Mouse (Mus musculus): ENCODE measurements around the gene Il19.

The Il19 gene

GRCm38 (mm10) chr1:130940065-130940687 is at the start of gene Il19:
Gene Il19, minus strand, starts transcription at chr1:130940115.
- DNase-seq (ENCODE audit: low spot score): no peak

GRCm38 (mm10) chr1:130989331-130989730 is 49.4 kb upstream of the Il19 start:
- DNase-seq (ENCODE audit: low spot score): no peak

DNA sequence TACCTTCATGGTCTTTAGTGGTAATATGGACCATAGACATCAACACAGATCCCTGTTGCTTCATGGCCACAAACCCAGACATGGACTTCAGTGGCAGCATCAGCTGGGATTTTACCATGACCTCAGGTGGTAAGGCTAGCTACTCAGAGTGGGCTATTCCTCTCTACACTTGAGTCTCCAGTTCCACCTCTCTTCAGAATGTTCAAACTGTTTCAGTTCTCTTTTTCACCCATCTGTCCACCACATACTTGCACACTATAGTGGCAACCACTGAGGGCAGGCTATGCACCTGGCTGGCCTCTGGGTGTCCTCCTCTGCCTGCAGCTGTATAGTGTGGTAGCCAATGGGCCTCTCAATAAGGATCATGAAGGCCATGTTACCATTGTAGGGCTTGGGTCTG is 47.5 kb upstream of the Il19 start:
- no peak for DNase-seq (ENCODE audit: low spot score)

DNA sequence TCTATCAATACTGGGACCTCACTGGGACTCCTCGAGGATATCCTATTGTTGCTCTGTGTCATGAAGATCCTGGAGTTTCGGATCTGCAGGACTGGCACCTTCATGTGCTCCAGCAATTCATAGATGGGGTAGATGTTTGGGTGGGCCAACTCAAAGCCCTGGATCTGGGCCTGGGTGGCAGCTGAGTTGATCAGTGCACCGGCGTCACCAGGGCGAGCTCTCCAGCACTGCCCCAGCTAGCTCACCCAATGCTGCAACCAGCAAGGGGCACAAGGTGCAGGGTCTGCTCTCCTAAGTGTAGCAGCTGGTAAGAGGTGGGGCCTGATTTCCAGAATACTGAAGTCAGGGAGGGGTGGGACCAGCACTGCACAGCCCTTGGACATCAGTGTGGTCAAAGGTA is 47.1 kb upstream of the Il19 start:
- no peak for DNase-seq (ENCODE audit: low spot score)

DNA sequence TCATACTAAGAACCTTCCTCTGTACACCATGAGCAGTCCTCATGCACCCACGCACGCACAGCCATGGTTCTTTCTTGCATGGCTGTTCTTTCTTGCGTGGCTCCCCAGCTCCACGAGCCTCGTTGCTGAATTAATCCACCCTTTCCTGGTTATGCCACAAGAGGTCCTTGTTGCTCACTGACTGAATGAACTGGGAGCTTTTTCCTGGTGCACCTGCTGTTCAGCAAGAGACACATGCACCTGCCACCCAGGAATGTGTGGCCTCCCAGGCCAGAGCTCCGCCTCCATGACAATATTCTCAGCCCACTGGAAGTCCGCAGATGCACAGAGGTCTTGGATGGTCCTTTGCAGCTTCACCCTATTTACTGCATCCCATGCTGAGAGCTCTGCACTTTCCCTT is 44.5 kb upstream of the Il19 start:
- DNase-seq (ENCODE audit: low spot score): no peak

DNA sequence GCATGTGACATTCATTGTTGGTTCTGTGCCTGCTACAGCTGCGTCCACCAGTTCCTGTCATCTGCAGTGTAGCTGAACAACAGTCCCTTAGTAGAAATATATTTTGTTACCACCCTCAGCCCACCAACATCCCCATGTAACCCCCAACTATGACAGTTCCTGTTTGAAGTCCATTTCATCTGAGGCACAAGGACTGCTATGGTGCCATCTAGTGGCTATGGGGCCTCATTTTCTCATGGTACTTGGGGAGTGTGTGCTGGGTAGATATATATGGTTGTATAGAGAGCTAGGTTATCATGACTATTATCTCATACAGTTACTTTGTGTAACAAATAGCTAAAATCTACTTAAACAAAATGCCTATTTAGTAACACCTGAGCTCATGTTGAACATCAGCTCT is 39.5 kb upstream of the Il19 start:
- peak; percentile 56 for DNase-seq (ENCODE audit: low spot score)

- no peak for DNase-seq (ENCODE audit: low spot score)
Observed at GRCm38 (mm10) chr1:130963891-130964290, 24.0 kb upstream of the Il19 start.

- no peak for DNase-seq (ENCODE audit: low spot score)
Observed at GRCm38 (mm10) chr1:130946920-130947319, 7.0 kb upstream of the Il19 start.

GRCm38 (mm10) chr1:130941801-130942200 is 1.9 kb upstream of the Il19 start:
- no peak for DNase-seq (ENCODE audit: low spot score)

GRCm38 (mm10) chr1:130938192-130938591 is 1.7 kb downstream of the Il19 start:
- DNase-seq (ENCODE audit: low spot score): no peak

- DNase-seq (ENCODE audit: low spot score): no peak
Observed at GRCm38 (mm10) chr1:130937170-130937569, 2.7 kb downstream of the Il19 start.

DNA sequence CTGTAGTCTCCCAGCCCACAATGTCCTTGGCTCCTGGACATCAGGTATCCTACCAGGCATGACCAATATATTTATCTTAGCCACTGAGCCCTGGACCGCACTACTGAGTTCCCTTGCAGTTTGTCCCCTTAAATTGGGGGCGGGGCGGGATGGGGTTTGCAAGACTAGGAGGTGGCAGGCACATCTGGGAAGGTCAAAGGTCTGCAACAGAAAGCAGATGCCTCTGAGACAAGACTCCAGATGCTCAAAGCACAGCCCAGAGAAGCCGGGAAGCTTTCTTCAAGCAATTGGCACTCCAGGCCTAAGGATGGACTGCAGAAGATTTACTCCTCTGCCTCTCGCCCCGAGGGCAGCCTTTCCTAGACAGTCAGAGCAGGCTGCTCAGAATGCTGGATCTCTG is 3.6 kb downstream of the Il19 start:
- DNase-seq (ENCODE audit: low spot score): no peak

- DNase-seq (ENCODE audit: low spot score): no peak
Observed at GRCm38 (mm10) chr1:130926484-130926883, 13.4 kb downstream of the Il19 start.

DNA sequence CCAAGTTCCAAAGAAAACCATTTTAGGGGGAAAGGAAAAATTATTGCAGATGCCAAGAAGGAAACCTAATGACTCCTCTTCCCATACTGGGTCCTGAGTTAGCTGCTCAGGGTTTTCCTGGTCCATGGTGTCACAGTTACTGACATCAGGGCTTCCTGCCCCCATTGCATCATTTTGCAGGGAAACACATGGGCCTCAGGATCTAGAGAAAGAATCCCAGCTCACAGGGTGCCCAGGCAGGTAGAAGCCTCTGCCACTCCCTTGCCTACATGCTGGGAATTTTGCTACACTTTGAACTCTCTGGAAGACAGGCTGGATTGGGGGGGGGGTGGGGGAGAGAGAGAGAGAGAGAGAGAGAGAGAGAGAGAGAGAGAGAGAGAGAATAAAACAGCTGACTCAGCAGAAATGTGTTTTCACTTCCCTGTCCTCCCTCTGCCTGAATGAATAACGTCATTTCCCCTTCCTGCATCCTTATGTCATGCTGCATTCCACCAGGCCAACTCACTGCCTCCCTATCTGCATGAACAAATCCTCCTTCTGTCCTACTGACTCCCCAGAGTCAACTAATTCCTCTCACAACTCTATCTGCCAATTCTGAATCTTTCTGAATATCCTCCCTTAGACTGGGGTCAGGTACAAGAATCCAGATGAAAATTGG is 21.5 kb downstream of the Il19 start:
- no peak for DNase-seq (ENCODE audit: low spot score)

GRCm38 (mm10) chr1:130911401-130912010 is 28.4 kb downstream of the Il19 start, which contains the start of gene Il20:
Gene Il20, minus strand, starts transcription at chr1:130911451.
- no peak for DNase-seq (ENCODE audit: low spot score)

GRCm38 (mm10) chr1:130902505-130902904 is 37.4 kb downstream of the Il19 start:
- no peak for DNase-seq (ENCODE audit: low spot score)

DNA sequence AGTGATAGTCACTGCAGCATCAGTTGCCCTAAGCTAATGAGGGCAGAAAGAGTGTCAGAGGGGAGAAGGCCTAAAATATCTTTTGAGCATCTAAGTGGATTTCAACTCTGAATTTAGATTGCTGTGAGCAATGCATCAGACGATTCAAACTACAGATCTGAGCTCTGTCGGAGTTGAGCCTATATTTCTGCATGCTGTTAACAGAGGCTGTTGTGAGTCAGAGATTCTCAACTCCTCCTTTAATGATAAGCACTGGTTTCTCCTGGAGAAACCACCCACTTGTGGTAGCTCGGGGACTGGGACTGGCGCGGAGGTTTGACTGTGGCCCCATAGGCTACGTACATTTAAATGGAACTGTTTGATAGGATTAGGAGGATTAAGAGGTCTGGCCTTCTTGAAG is 45.4 kb downstream of the Il19 start:
- no peak for DNase-seq (ENCODE audit: low spot score)

DNA sequence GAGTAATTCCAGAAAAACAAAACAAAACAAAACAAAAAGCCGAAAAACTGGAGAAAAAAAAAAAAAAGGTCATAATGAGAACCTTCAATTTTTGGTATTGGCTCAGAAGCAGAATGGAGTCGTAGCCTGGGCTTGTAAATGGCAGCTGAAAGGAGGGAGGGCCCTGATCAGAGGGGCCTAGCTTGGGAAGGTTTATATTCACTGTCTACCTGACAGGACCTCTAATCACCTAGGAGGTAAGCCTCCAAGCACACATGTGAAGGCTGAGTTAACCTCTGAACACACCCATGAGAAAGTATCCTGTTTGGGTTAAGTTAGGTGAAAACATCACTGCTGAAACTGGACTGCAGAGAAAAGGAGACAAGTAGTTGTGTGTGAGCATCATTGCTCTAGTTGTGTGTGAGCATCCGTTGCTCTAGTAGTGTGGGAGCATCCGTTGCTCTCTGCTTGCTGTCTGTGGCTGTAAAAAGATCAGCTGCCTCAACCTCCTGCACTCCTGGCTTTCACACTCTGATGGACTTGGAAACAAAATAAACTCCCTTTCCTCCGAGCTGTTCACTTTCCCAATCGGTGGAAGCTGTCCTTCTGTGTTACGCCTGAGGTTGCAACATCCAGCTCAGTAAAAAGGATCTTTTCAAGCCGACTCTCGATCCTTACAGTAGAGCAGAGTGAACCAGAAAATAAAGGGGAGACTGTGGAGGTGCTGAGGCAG is 46.4 kb downstream of the Il19 start:
- no peak for DNase-seq (ENCODE audit: low spot score)

DNA sequence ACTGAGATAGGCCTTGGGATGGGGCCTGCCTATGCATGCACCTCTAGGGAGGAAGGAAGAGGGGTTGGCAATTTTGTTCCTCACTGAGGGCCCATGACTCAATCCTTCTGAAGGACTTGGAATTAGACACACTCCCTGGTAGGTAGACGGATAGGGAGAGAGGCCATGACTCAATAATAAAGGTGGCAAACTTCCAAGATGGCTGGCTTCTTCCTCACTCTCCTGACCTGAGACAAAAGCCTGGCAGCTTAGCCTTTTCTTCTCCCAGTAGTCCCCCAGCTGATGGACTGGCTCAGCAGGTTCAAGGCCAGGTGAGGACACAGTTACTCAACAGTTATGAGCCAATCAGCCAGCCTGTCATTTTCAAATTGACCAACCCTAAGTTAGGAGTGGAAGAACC is 47.5 kb downstream of the Il19 start:
- DNase-seq (ENCODE audit: low spot score): no peak

GRCm38 (mm10) chr1:130887354-130887753 is 52.6 kb downstream of the Il19 start, which contains the start of gene Il24:
Gene Il24, minus strand, starts transcription at chr1:130887454.
- DNase-seq (ENCODE audit: low spot score): no peak

- DNase-seq (ENCODE audit: low spot score): no peak
Observed at GRCm38 (mm10) chr1:130883146-130883545, 56.8 kb downstream of the Il19 start.
